Mouse (Mus musculus) forebrain, embryonic 11.5 days (tissue): ENCODE measurements around the gene Pxt1. TPM values are rescaled to one million over a fixed set of nuclear protein-coding genes. Genes with fewer than 3 reads are reported as not detected.
"Not testable (repeated sequence)": the region's sequence is repeated elsewhere in the genome, so short reads cannot be mapped to it uniquely, and the experiment has no call there.

Experiments
- ATAC-seq: fragments of 200-750 bp; cut with Nextera tagmentation; replicated peaks from 2 replicates; pipeline ENCODE4 v1.8.0; 2017; ENCODE audit warnings: moderate TSS enrichment; ENCODE audit not compliant: low FRiP score
- DNase-seq: peaks from one replicate; pipeline ENCODE4 v3.0.0-alpha.2; 2017; ENCODE audit warnings: low spot score
- H3K27ac ChIP-seq: fragments of 300-500 bp; sonication (generic); 2 replicates; pipeline ENCODE4 v1.5.1; 2014; ENCODE audit warnings: low read depth, low read length
- H3K27me3 ChIP-seq: fragments of 300-500 bp; sonication (generic); 2 replicates; pipeline ENCODE4 v1.6.1; 2014; ENCODE audit warnings: mild to moderate bottlenecking, low read length, mixed read lengths; ENCODE audit not compliant: control insufficient read depth, insufficient read depth
- H3K36me3 ChIP-seq: fragments of 300-500 bp; sonication (generic); 2 replicates; pipeline ENCODE4 v1.6.1; 2014; ENCODE audit warnings: mild to moderate bottlenecking, low read length, moderate library complexity, mixed read lengths; ENCODE audit not compliant: control insufficient read depth, insufficient read depth
- H3K4me1 ChIP-seq: fragments of 300-500 bp; sonication (generic); replicated peaks from 2 replicates; pipeline ENCODE4 v1.6.1; 2014; ENCODE audit warnings: low read length, mixed read lengths; ENCODE audit not compliant: control insufficient read depth, insufficient read depth
- H3K4me2 ChIP-seq: fragments of 300-500 bp; sonication (generic); 2 replicates; pipeline ENCODE4 v1.6.1; 2014; ENCODE audit warnings: low read depth, mild to moderate bottlenecking, low read length, moderate library complexity, mixed read lengths; ENCODE audit not compliant: severe bottlenecking
- H3K4me3 ChIP-seq: fragments of 300-500 bp; sonication (generic); 2 replicates; pipeline ENCODE4 v1.5.1; 2014; ENCODE audit warnings: low read depth, low read length
- H3K9ac ChIP-seq: fragments of 300-500 bp; sonication (generic); 2 replicates; pipeline ENCODE4 v1.6.1; 2014; ENCODE audit warnings: low read length
- H3K9me3 ChIP-seq: fragments of 300-500 bp; sonication (generic); 2 replicates; pipeline ENCODE4 v1.6.1; 2016; ENCODE audit warnings: low read length, mixed read lengths; ENCODE audit not compliant: control insufficient read depth
- WGBS: fragments of 180-500 bp; shearing (Covaris S2); extraction: QIAGEN DNeasy Blood & Tissue Kit; methylation state at CpG from one replicate; pipeline ENCODE4 v1.1.7; 2014; 5-methylcytosine and 5-hydroxymethylcytosine counted together
- polyA plus RNA-seq: library from polyadenylated mRNA; unstranded; fragments of >200 nt; fragmentation: Nextera tagmentation; extraction: Ambion mirVana; gene quantifications from 2 replicates; pipeline ENCODE4 v1.2.1, GENCODE M21; 2014

Pxt1 gene
- 0.28 TPM in 1 of 2 replicates, not detected in the other for polyA plus RNA-seq

DNA sequence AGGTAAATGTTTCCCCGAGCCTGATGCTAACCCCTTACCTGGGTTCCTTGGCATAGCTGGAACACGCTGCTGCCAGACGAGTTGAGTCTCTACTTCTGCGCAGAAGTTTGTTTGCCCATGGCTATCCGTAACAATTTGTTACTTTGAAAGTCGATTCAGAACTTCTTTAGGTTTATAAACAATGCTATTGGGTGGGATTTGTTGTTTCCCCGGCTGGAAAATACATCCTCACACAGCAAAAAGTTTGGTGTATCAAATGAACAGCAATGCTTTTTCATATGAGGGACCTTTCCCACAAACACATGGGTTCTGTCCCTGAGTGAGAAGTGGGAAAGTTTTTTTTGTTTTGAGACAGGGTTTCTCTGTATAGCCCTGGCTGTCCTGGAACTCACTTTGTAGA lies at the start of gene Pxt1:
TSS of gene Pxt1 (minus strand) at position 101 of the 400 bp plus-strand sequence.
- WGBS, result 95% methylated on average over 7 of the region's 7 CpGs
- DNase-seq, result no peak
- H3K4me2 ChIP-seq, result no peak within 1 kb of the TSS
- H3K36me3 ChIP-seq, result no peaks in the 10 kb centered on the region
- no peak within 1 kb of the TSS for H3K9ac ChIP-seq
- H3K27me3 ChIP-seq, result no peaks in the 10 kb centered on the region
- no peaks in the 10 kb centered on the region for H3K4me1 ChIP-seq
- ATAC-seq, result no peak
- H3K9me3 ChIP-seq, result no peaks in the 10 kb centered on the region
- no peak within 1 kb of the TSS for H3K4me3 ChIP-seq
- H3K27ac ChIP-seq, result no peak within 1 kb of the TSS

DNA sequence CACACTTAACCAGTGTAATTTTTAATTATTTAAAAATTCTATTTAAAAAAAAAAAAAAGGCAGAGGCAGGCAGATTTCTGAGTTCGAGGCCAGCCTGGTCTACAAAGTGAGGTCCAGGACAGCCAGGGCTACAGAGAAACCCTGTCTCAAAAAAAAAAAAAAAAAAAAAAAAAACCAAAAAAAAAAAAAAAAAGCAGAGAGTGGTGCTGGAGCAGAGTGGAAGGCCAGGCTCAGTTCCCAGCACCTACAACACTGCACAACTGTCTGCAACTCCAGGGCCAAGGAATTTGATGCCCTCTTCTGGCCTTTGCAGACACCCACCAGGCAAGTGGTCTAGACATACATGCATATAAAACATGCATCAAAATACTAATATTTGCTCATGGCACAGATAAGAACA lies 49.4 kb upstream of the Pxt1 start:
- not testable (repeated sequence) for H3K9ac ChIP-seq, H3K4me1 ChIP-seq, DNase-seq, H3K36me3 ChIP-seq, H3K27me3 ChIP-seq, H3K9me3 ChIP-seq, H3K4me2 ChIP-seq, H3K27ac ChIP-seq, ATAC-seq, H3K4me3 ChIP-seq
- WGBS, result 100% methylated on average over 1 of the region's 1 CpGs

- Histone ChIP-seq H3K4me3 (no peak overlapping the region), H3K4me2 (no peak overlapping the region), H3K4me1 (no peaks in the 10 kb centered on the region), H3K27ac (no peak overlapping the region), H3K27me3 (no peaks in the 10 kb centered on the region), H3K36me3 (peaks cover 14% of the 10 kb centered on the region), H3K9me3 (no peaks in the 10 kb centered on the region), H3K9ac (no peak overlapping the region)
- DNase-seq (no peak), ATAC-seq (no peak)
- WGBS, result 57% methylated on average over 7 of the region's 7 CpGs
Measured at GRCm38 (mm10) chr17:28992105-28992504, 48.5 kb upstream of the Pxt1 start.

DNA sequence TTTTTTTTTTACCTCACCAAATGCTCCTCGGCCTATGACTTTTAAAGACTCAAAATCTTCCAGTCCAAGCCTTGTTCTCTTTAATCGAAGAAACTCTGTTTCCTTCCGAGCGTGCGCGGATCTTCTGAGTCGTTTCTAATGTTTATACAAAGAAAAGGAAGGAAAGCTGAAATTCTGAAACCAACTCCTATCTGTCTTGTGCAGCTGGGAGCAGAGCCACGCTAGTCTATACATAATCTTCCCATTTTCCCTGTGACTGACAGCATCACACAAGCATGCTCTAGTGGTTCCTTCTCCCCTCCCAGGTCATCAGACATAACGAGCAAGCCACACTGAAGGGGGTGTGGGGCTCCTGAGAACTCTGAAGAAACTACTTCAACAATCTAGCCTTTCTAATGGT lies 47.6 kb upstream of the Pxt1 start:
- DNase-seq, result no peak
- Histone ChIP-seq H3K4me1 (no peaks in the 10 kb centered on the region), H3K4me3 (no peak overlapping the region), H3K27ac (no peak overlapping the region), H3K27me3 (no peaks in the 10 kb centered on the region), H3K9ac (no peak overlapping the region), H3K36me3 (peaks cover 18% of the 10 kb centered on the region), H3K9me3 (no peaks in the 10 kb centered on the region), H3K4me2 (no peak overlapping the region)
- ATAC-seq, result no peak
- WGBS, result 78% methylated on average over 9 of the region's 9 CpGs

DNA sequence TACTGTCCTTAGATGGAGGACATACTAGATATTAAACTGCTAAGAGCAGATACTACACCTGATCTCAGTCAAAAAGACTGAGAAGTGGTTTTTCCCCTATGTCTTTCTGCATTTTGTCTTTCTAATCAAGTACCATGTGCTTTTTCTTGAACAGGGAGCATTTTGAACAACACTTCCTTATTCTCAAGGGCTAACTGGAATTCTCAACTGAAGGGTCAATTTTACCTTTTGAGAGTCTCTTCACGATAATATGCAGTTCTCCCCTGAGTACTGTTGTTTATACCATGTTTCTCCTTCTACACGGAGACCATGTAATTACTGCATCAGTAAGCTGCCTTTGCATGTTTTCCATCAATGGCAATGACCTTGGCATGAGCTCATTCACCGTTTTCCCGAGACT lies 46.4 kb upstream of the Pxt1 start:
- no peaks in the 10 kb centered on the region for H3K27me3 ChIP-seq
- 86% methylated on average over 4 of the region's 4 CpGs for WGBS
- no peaks in the 10 kb centered on the region for H3K4me1 ChIP-seq
- ATAC-seq, result no peak
- no peaks in the 10 kb centered on the region for H3K9me3 ChIP-seq
- H3K4me2 ChIP-seq, result no peak overlapping the region
- no peak for DNase-seq
- H3K9ac ChIP-seq, result no peak overlapping the region
- no peak overlapping the region for H3K27ac ChIP-seq
- H3K4me3 ChIP-seq, result no peak overlapping the region
- peaks cover 18% of the 10 kb centered on the region for H3K36me3 ChIP-seq

- no peaks in the 10 kb centered on the region for H3K9me3 ChIP-seq
- WGBS, result 86% methylated on average over 3 of the region's 3 CpGs
- H3K4me2 ChIP-seq, result no peak overlapping the region
- H3K27ac ChIP-seq, result no peak overlapping the region
- ATAC-seq (no peak), DNase-seq (no peak)
- no peaks in the 10 kb centered on the region for H3K27me3 ChIP-seq
- H3K36me3 ChIP-seq, result peaks cover 18% of the 10 kb centered on the region
- H3K4me1 ChIP-seq, result no peaks in the 10 kb centered on the region
- no peak overlapping the region for H3K4me3 ChIP-seq
- no peak overlapping the region for H3K9ac ChIP-seq
Measured at GRCm38 (mm10) chr17:28988996-28989395, 45.4 kb upstream of the Pxt1 start.

- DNase-seq (no peak), ATAC-seq (no peak)
- Histone ChIP-seq H3K9me3 (no peaks in the 10 kb centered on the region), H3K4me3 (no peak overlapping the region), H3K27me3 (no peaks in the 10 kb centered on the region), H3K36me3 (peaks cover 18% of the 10 kb centered on the region), H3K9ac (no peak overlapping the region), H3K4me2 (no peak overlapping the region), H3K4me1 (no peaks in the 10 kb centered on the region), H3K27ac (no peak overlapping the region)
- WGBS, result 93% methylated on average over 4 of the region's 4 CpGs
Measured at GRCm38 (mm10) chr17:28988291-28988690, 44.7 kb upstream of the Pxt1 start.

- Histone ChIP-seq H3K9ac (no peak overlapping the region), H3K4me3 (no peak overlapping the region), H3K36me3 (peaks cover 18% of the 10 kb centered on the region), H3K27ac (no peak overlapping the region), H3K27me3 (no peaks in the 10 kb centered on the region), H3K4me1 (no peaks in the 10 kb centered on the region), H3K4me2 (no peak overlapping the region), H3K9me3 (no peaks in the 10 kb centered on the region)
- DNase-seq (peak; percentile 64), ATAC-seq (no peak)
- 63% methylated on average over 4 of the region's 4 CpGs for WGBS
Measured at GRCm38 (mm10) chr17:28987713-28988112, 44.1 kb upstream of the Pxt1 start.

DNA sequence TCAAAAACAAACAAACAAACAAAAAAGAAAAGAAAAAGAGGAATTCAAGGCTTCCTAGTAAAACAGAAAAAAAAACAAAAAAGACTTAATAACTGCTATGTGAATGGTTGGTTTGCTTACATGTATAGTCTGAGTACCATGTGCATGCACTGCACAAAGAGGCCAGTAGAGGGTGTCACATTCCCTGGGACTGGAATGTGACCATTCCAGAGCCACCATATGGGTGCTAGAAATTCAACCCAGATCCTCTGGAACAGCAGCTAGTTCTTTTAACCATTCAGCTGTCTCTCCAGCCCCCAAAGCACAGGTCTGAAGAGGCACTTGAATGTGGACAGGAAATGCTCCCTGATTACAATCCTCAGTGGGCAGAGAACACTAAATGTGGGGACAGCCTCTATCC lies 43.2 kb upstream of the Pxt1 start:
- H3K36me3 ChIP-seq, result peaks cover 18% of the 10 kb centered on the region

More for the DNA sequence above, 43.2 kb upstream of the Pxt1 start:
- H3K27ac ChIP-seq, result no peak overlapping the region
- no peak overlapping the region for H3K4me3 ChIP-seq
- no peak overlapping the region for H3K4me2 ChIP-seq
- no peak for DNase-seq
- H3K4me1 ChIP-seq, result no peaks in the 10 kb centered on the region
- no peaks in the 10 kb centered on the region for H3K9me3 ChIP-seq
- H3K27me3 ChIP-seq, result no peaks in the 10 kb centered on the region
- no peak overlapping the region for H3K9ac ChIP-seq
- ATAC-seq, result no peak
